Mouse (Mus musculus) Patski (cell line): ENCODE data around the gene Pptc7. TPM values are rescaled to one million over a fixed set of nuclear protein-coding genes. Genes with fewer than 3 reads are reported as not detected.

Experiments
- ATAC-seq: fragments of 100-300 bp; one replicate; pipeline ENCODE4 v1.8.0; 2021
- CTCF ChIA-PET: fragments of 350-600 bp; sonication (Branson Sonifier 250); formaldehyde crosslinking; loops from one replicate; lab custom pipeline; 2022; ENCODE audit warnings: inconsistent platforms; lab: Charles Lee
- POLR2A ChIA-PET: fragments of 350-600 bp; sonication (Branson Sonifier 250); formaldehyde crosslinking; loops from one replicate; lab custom pipeline; 2022; ENCODE audit warnings: antibody characterized with exemption, inconsistent platforms; lab: Charles Lee
- DNase-seq: peaks from one replicate; pipeline ENCODE4 v3.0.0-alpha.2; 2011; ENCODE audit warnings: low read depth, low spot score
- H3K27me3 ChIP-seq: fragments of 371-371 bp; one replicate; pipeline ENCODE4 v1.5.1; 2021
- CTCF ChIP-seq: fragments of 100-300 bp; IDR thresholded peaks from one replicate; pipeline ENCODE4 v1.5.1; 2021
- in situ Hi-C: fragments of 300-500 bp; cut with MboI; formaldehyde crosslinking; loops from 3 replicates; pipeline ENCODE4 v1.11.1; 2018; ENCODE audit warnings: low pct_unique_long_range_greater_than_20kb, mixed read lengths
- polyA plus RNA-seq: library from polyadenylated mRNA; unstranded; gene quantifications from one replicate; pipeline ENCODE4 v1.2.3, GENCODE M21; 2021

Pptc7 gene
- polyA plus RNA-seq, 1 experiment from 2014 or later, result 31.1 TPM

DNA sequence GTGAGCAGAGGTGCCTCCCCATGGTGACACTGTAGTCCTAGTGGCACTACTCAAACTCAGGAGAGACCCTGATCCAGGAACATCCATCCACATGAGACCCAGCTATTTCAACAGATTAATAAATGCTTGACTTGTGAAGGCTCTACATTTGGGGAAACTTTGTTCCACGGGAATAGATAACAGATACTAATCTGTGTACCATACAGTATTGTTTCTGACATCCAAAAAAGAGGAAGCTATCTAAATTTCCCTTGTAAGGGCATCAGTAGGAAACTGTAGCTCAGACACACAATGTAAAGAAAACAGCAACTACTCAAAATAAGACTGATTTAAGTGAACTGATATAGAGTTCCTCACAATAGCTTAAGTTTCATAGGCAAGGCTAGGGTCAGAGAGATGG, 58.7 kb downstream of the Pptc7 start:
- CTCF ChIA-PET, result interaction anchor here (0.6 to 6.1 kb wide), 20 partner anchors 7 to 77 kb away, joined by 3 to 90 read pairs (median 6); partner anchors contain the start of gene Tctn1
- in situ Hi-C loops, result loop anchor here (10.0 kb wide), 1 partner anchor 218 kb away; no protein-coding TSS in a partner anchor

DNA sequence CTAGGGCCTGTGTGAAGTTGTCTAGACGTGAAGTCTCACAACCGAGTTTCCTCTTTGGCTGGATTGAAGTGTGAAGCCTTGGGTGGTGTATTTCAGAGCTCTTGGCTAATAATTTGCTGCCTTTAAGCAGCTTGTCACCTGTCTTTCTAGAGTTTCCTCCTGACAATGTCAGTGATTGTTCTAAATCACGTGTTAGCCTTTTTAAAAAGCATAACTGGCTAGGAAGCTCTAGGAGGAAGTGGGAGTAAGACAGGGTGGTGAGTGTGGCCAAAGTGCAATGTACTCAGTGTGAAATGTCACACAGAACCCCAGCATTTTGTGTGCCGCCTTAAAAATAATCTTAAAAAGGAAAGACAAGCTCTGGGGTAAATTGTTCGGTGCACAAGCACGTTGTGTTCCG, 59.6 kb downstream of the Pptc7 start:
- H3K27me3 ChIP-seq, result no peaks in the 10 kb centered on the region
- POLR2A ChIA-PET, result interaction anchor here (0.7 to 2.5 kb wide), 4 partner anchors 10 to 70 kb away, joined by 3 to 16 read pairs (median 4); no protein-coding TSS in a partner anchor
- CTCF ChIA-PET, result interaction anchor here (0.7 to 6.1 kb wide), 25 partner anchors 8 to 214 kb away, joined by 3 to 90 read pairs (median 6); partner anchors contain the start of gene Tctn1
- TF ChIP-seq CTCF, result no peak
- in situ Hi-C loops, result loop anchor here (10.0 kb wide), 1 partner anchor 219 kb away; no protein-coding TSS in a partner anchor
- ATAC-seq (no peak), DNase-seq (no peak)

More for the DNA sequence above, 58.7 kb downstream of the Pptc7 start:
- DNase-seq, result no peak
- no peaks in the 10 kb centered on the region for H3K27me3 ChIP-seq
- no peak for ATAC-seq
- TF ChIP-seq CTCF, result no peak
- POLR2A ChIA-PET, result no interaction called here

DNA sequence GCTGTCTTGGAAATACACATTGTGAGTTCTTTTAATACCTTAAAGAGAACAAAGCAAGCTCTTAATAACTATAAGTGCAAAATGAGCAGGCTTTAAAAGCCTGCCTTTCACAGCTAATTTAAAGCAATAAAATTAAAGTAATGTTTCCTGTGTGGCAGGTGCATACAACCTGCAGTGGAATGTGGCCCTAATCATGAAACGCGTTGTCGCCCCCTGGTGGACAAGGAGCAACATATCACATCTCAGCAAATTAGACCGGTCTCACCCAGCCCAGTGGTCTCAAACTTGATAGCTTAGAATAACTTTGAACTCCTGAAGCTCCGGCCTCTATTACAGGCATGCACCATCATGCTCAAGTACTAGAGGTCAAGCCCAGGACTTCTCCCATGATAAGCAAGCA, 60.1 kb downstream of the Pptc7 start:
- in situ Hi-C loops, result loop anchor here (10.0 kb wide), 1 partner anchor 219 kb away; no protein-coding TSS in a partner anchor
- DNase-seq, result no peak
- CTCF ChIA-PET, result interaction anchor here (1.1 to 6.1 kb wide), 21 partner anchors 9 to 214 kb away, joined by 3 to 90 read pairs (median 6); partner anchors contain the start of gene Tctn1
- no peak for ATAC-seq
- TF ChIP-seq CTCF, result peak; percentile 93
- POLR2A ChIA-PET, result interaction anchor here (0.6 to 2.5 kb wide), 5 partner anchors 9 to 80 kb away, joined by 3 to 16 read pairs (median 3); partner anchors contain the start of gene Tctn1
- no peaks in the 10 kb centered on the region for H3K27me3 ChIP-seq

DNA sequence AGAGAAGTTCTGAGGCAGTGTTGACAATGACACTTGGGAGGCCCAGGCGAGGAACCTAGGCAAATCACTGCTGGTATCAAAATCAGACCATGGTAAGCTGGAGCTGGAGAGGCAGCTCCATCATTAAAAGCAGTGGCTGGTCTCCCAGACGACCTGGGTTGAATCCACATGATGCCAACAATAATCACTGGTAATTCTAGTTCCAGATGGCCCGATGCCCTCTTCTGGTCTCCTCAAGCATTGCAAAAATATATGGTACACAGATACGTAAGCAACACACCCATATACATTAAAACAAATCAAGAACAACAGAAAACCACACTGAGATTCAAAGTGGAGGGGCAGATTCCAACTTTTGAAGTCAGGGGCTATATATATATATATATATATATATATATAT, 61.6 kb downstream of the Pptc7 start:
- TF ChIP-seq CTCF, result peak; percentile 47
- ChIA-PET CTCF (interaction anchor here (1.5 to 6.1 kb wide), 3 partner anchors 59 to 80 kb away, joined by 5 to 90 read pairs (median 18); partner anchors contain the start of gene Tctn1), POLR2A (interaction anchor here (1.2 to 2.5 kb wide), 2 partner anchors 60 to 82 kb away, joined by 3 to 16 read pairs; partner anchors contain the start of gene Tctn1)
- no peaks in the 10 kb centered on the region for H3K27me3 ChIP-seq
- in situ Hi-C loops, result loop anchor here (5.0 to 10.0 kb wide), 2 partner anchors 78 to 221 kb away; no protein-coding TSS in a partner anchor
- DNase-seq (no peak), ATAC-seq (no peak)

DNA sequence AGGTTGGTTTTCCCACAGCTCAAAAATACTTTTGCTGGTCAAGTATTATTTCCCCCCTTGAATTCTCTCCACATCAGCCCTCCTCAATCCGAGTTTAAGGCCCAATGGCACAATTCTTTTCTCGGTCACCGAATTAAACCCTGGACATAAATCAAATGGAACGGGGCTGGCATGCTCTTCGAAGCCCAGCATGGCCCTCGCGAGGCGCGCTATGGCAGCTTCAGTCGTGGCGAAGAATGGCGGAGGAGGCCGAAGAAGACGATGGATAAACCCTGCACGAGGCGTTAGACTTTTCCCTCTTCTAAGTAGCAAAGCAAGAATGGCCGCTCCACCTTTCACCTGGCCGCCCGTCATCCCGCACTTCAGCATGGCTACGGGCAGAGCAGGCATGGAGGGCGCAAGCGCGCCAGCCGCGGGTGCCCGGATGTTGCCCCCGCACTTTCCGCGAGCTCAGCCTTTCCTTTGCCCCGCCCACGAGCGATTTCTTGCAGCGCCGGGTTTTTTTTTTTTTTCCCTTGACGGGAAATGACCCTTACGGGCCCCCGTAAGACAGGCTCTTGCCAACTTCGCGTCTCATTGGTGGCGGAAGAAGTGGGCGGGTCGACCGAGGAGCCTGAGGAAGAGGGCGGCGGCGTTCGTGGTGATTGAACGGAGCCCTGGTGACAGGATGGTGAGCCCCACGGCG, 69.8 kb downstream of the Pptc7 start, which contains the start of the genes Rad9b and Vps29:
Gene Rad9b (minus strand): TSS at position 427 of the 685 bp plus-strand sequence.
Gene Vps29 (plus strand): TSS at position 563 of the 685 bp plus-strand sequence.
- in situ Hi-C loops, result no loop called here
- ChIA-PET POLR2A (interaction anchor here (0.7 to 0.9 kb wide), 2 partner anchors 10 to 58 kb away, joined by 3 read pairs; no protein-coding TSS in a partner anchor), CTCF (no interaction called here)
- H3K27me3 ChIP-seq, result no peaks in the 10 kb centered on the region
- TF ChIP-seq CTCF, result no peak
- peak; percentile 88 for ATAC-seq
- peak; percentile 99 for DNase-seq

DNA sequence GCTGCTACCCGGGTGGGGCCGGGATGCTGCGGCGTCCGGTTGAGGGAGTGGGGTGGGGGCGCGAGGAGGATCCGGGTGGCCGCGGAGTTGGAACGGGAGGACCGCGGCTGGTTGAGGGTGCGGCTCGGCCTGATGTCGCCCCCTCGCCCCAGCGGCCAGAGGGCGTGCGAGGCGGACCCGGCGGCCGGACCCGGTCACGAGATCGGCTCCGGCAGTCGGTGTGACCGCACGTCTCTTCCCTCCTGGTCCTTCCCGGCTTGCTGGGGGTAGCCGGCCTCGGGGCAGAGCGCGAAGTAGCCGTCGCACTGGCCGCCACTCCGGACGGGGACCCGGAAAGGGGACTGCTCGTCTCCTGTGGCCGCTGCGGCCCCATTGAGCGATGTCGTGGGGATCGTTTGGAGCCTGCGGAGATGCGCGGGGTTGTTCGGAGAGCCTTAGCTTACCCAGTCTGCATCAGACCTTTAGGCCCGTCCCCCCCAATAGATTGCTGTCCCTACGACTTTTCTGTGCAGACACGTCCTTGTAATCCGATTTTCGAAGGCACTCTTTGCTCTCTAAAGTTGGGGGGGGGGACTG, 70.4 kb downstream of the Pptc7 start:
- peak; percentile 44 for ATAC-seq

DNA sequence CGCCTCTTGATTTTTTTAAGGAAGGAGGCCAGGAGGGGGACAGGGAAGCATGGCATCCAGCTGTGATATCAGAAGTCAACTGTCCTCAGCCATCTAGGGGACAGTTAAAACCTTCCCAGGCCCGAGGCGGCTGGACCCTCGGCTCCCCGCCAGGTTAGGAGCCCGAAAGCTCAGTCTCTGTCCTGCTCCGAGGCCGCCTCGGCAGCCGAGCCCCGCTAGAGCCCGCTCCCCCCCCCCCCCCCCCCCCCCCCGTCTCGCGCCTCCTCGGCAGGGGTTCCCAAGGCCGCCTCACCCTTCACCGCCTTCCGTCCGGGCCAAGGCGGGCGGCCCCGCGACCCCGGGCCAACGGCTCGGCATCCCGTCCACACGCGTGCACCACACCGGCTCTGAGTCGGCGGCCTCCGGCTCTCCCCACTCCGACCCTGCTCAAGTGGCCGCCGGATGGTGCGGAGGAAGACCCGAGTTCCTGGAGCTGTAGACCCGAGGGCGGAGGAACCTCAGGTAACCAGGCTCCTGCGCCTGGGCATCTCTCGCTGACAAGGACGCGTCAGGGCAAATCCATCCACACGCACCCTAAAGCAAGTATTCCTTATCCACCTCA, 87.5 kb downstream of the Pptc7 start, which contains the start of gene Gpn3:
Gene Gpn3 (plus strand): TSS at position 286 of the 601 bp plus-strand sequence.
- CTCF ChIA-PET, result interaction anchor here (2.2 kb wide), 1 partner anchor 8 kb away, joined by 7 read pairs; no protein-coding TSS in a partner anchor
- POLR2A ChIA-PET, result interaction anchor here (0.7 to 1.7 kb wide), 3 partner anchors 20 to 336 kb away, joined by 3 to 4 read pairs (median 3); partner anchors contain the start of gene P2rx4
- no peaks in the 10 kb centered on the region for H3K27me3 ChIP-seq
- no peak for TF ChIP-seq CTCF
- DNase-seq (no peak), ATAC-seq (peak; percentile 78)
- in situ Hi-C loops, result no loop called here

More for the DNA sequence above, 70.4 kb downstream of the Pptc7 start:
- ChIA-PET POLR2A (interaction anchor here (0.7 kb wide), 2 partner anchors 9 to 22 kb away, joined by 3 to 4 read pairs; no protein-coding TSS in a partner anchor), CTCF (interaction anchor here (0.7 kb wide), 1 partner anchor 26 kb away, joined by 3 read pairs; no protein-coding TSS in a partner anchor)
- H3K27me3 ChIP-seq, result no peaks in the 10 kb centered on the region
- no peak for DNase-seq
- in situ Hi-C loops, result no loop called here
- peak; percentile 41 for TF ChIP-seq CTCF

DNA sequence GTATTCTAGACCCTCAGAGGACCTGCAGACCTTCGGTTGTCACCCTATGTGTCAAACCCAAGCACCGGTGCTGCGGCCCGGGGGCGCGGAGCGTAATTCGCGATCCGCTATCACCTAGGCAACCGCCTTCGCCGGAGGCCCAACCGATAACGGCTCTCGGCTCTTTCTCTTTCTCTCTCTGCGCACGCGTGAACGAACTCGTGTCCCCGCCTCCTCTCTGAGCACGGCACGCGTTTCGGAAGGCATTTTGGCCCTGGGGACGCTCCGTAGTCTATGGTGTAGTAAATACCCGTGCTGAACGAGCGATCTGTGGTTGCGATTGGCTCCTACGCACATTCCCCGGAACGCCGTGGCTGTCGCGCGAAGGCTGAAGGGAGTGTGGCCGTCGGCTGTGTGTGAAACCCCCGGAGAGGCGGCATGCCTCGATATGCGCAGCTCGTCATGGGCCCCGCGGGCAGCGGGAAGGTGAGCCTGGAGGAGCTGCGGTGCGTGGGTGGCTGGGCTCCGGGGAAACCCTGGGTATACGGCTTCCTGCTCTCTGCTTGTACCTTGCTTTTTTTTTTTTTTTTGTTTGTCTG, 88.1 kb downstream of the Pptc7 start, which contains the start of gene Fam216a:
Gene Fam216a (minus strand): TSS at position 173 of the 578 bp plus-strand sequence.
- ChIA-PET CTCF (no interaction called here), POLR2A (interaction anchor here (0.6 to 1.7 kb wide), 3 partner anchors 20 to 489 kb away, joined by 3 to 4 read pairs (median 3); no protein-coding TSS in a partner anchor)
- ATAC-seq (peak; percentile 86), DNase-seq (peak; percentile 99)
- in situ Hi-C loops, result no loop called here
- no peak for TF ChIP-seq CTCF
- no peaks in the 10 kb centered on the region for H3K27me3 ChIP-seq

DNA sequence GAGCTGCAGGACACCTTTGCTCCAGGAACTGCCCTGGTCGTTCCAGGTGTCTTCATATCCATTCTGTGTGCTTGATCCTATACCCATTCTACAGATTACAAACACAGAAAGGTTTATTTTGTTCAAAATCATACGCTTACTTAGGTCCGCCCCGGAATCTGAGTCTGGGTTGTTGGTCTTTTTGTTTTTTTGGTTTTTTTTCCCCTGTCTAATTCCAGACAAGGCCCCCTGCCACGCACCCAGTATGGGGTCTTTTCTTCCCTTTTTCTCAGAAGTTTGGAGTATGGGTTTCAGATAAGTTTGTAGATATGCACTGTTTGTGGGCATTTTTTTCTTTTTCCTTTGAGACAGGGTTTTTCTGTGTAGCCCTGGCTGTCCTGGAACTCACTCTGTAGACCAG, 88.7 kb downstream of the Pptc7 start:
- no peak for ATAC-seq
- CTCF ChIA-PET, result no interaction called here
- in situ Hi-C loops, result no loop called here
- TF ChIP-seq CTCF, result no peak
- H3K27me3 ChIP-seq, result no peaks in the 10 kb centered on the region
- no peak for DNase-seq
- POLR2A ChIA-PET, result interaction anchor here (0.6 to 1.7 kb wide), 2 partner anchors 19 to 489 kb away, joined by 3 to 4 read pairs; no protein-coding TSS in a partner anchor

Other genes starting within 250 kb of the Pptc7 start
- gene Cux2, start 234.3 kb upstream of the Pptc7 start, polyA plus RNA-seq, result 1.6 TPM
- gene Myl2, start 183.4 kb upstream of the Pptc7 start, polyA plus RNA-seq, result not detected
- gene Ccdc63, start 143.5 kb upstream of the Pptc7 start, polyA plus RNA-seq, result not detected
- gene Ppp1cc, start 126.1 kb upstream of the Pptc7 start, polyA plus RNA-seq, result 195 TPM
- gene Hvcn1, start 77.6 kb upstream of the Pptc7 start, polyA plus RNA-seq, result 0.15 TPM
- 50.7 TPM for gene Tctn1, start 19.9 kb upstream of the Pptc7 start, polyA plus RNA-seq
- 5.9 TPM for gene Rad9b, start 69.9 kb downstream of the Pptc7 start, polyA plus RNA-seq
- 270 TPM for gene Vps29, start 70.0 kb downstream of the Pptc7 start, polyA plus RNA-seq
- gene Gpn3, start 87.5 kb downstream of the Pptc7 start, polyA plus RNA-seq, result 29.0 TPM
- 130 TPM for gene Fam216a, start 88.0 kb downstream of the Pptc7 start, polyA plus RNA-seq
- gene Arpc3, start 107.5 kb downstream of the Pptc7 start, polyA plus RNA-seq, result 387 TPM
- gene Anapc7, start 137.3 kb downstream of the Pptc7 start, polyA plus RNA-seq, result 56.1 TPM
- 239 TPM for gene Atp2a2, start 217.9 kb downstream of the Pptc7 start, polyA plus RNA-seq